Mouse (Mus musculus) megakaryocyte-erythroid progenitor cell, adult 5-6 weeks (primary cell): ENCODE results near the gene Arhgap19. TPM values are rescaled to one million over a fixed set of nuclear protein-coding genes. Genes with fewer than 3 reads are reported as not detected.
"Not testable (repeated sequence)": the region's sequence is repeated elsewhere in the genome, so short reads cannot be mapped to it uniquely, and the experiment has no call there.

Experiments used
- ATAC-seq: replicated peaks from 2 replicates; pipeline ENCODE4 v1.8.0; 2016; ENCODE audit warnings: mild to moderate bottlenecking, inconsistent platforms; ENCODE audit not compliant: severe bottlenecking, poor library complexity, low FRiP score, low TSS enrichment
- total RNA-seq, 2 experiments: library from RNA; stranded (forward) in 1 of 2; stranded (reverse) in 1 of 2; fragments of 200-1000, 215-1000 nt in 1 of 2; fragments of >200 nt in 1 of 2; fragmentation: Nextera tagmentation in 1 of 2; gene quantifications; 2 replicates each; pipeline ENCODE4 v1.2.3; 2014 to 2017

Gene Arhgap19
- total RNA-seq (2014; fragmentation: Nextera tagmentation) (41.0 and 44.7 TPM in 2 replicates), total RNA-seq (2017) (34.1 and 40.5 TPM in 2 replicates)

DNA sequence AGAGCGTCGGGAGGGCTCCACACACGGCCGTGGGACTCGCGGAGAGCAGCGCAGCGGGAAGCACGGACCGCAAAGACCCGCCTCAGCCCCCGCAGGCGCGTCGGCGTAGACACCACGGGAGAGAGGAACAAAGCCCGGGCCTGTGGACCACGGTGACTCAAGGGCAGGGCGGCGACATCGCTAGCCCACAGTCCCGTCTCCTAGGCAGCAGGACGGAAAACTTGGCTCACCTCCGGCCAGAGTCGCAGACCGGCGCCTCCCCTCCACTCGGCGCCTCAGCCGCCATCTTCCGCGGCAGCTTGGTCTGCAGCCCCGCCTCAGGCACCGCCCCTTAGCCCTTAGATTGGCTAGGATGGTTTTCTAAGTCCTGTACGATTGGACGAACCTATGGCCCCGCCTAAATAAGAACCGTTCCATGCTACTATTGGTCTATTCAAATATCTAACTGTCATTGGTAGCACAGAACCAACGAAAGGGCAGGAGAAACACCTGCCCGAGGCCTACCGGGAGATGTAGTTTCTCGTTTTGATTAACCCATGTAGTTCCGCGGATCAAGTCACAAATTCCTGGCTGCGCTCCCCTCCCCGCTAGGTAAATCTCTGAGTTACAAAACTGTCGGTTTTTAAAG, at the start of gene Arhgap19:
Gene Arhgap19 (minus strand): TSS at position 306 of the 628 bp plus-strand sequence.
- ATAC-seq, result peak; percentile 99

- ATAC-seq, result no peak
Observed at GRCm38 (mm10) chr19:41850719-41851543, 49.1 kb upstream of the Arhgap19 start.

GRCm38 (mm10) chr19:41850021-41850718, 48.3 kb upstream of the Arhgap19 start:
- ATAC-seq, result no peak

DNA sequence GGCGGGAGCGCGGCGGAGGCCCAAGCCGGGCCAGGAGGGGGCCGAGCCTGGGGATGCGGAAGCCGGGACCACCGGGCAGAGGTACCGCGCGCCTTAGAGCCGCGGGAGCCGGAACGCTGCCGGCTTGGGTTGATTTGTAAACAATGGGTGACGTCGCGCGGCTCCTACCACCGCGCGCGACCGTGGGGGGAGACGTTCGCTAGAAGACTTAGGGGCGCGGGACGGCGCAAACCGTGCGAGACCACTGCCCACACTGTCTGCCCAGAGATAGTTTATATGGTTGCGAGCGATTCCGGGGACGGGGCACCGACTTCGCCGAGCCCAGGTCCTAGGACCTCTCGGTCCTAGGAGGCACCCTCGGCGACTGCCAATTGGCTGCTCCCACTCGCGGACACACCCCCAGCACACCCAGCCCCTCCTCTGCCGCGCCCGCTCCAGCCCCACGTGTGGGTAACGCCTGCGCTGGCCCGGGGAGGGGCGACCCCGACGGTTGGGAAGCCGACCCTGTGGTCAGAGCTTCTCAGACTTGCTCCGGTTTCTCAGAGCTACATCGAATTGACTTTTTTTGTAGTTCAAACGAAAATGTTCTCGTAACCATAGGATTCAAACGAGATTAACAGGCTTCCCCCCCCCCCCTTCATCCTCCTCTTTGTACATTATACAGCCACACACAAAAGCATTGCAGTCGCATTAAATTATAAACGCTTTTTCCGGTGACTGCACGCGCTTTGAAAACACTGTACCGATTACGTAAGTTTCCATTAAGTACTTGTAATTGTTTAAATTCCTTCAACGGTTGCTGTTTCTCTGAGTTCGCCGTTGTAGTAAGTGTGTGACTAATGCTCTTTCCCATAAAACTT, 46.4 kb upstream of the Arhgap19 start, which contains the start of gene Frat2:
Gene Frat2 (minus strand): TSS at position 141 of the 860 bp plus-strand sequence.
- ATAC-seq, result peak; percentile 91

DNA sequence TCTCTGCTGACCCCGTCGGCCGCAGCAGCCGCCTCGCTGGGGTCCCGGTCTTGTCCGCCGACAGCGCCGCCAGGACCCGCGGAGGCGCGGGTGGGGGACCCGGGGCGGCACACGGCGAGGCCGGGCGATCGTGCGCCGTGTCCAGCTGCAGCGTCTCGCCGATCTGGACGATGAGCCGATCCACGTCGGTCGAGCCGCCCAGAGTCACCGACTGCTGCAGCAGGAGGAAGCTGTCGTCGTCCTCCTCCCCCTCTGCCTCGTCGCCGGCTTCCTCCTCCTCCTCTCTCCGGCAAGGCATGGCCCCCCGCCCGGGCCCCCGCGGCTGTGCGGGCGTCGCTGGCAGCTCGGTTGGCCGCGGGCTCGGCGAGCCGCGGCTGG, 45.8 kb upstream of the Arhgap19 start:
- not testable (repeated sequence) for ATAC-seq

GRCm38 (mm10) chr19:41847091-41847581, 45.3 kb upstream of the Arhgap19 start:
- ATAC-seq, result no peak

DNA sequence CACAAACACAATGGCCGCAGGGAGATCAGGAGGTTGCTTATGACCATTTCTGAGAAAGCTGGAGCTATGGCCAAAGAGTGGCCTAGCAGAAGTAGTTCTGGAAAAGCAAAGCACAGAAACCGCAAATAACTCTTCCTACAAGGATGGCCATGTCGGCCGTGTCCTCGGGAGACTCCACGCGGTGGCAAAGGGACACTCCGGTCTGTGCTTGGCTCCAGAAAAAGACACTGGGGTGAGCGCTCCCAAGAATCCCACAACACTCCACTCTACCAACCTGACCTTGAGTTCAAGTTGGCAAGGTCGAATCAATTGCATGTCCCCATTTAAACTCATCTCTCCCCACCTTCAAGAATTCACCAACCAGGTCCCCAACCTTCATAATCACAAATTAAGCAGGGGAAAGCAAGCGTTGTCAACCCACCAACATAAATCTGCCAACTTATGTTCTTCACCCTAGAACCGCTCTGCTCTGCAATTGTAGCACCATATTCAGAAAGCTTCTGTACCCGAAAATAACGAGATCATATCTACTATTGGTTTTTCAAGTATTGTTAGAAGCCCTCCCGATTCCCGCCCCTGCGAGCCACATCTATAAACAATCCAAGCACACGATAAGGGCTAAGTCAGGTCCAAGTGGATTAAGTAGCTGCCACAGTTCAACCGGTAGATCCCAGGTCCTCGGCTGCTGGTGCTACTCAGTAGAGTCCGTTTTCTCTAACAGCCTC, 44.7 kb upstream of the Arhgap19 start:
- ATAC-seq, result no peak; the same call in 1 of the 2 replicates

DNA sequence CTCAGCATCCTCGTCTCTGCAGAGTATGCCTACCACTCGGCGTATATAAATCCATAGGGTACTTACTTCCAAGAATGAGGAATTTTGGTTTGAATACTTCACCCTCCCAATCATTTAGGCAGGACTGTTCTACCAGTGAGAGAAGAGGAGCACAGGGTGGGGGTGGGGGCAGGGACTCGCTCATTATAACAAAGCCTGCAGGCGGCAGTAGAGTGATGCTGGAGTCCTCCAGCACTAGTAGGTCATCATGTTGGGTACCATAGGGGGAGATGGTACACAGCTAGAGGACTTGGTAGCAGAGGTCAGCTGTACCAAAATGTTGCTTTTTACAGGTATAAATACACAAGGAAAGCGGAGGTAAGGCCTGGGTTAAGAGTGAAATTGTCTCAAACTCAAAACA, 42.5 kb upstream of the Arhgap19 start:
- ATAC-seq, result no peak

DNA sequence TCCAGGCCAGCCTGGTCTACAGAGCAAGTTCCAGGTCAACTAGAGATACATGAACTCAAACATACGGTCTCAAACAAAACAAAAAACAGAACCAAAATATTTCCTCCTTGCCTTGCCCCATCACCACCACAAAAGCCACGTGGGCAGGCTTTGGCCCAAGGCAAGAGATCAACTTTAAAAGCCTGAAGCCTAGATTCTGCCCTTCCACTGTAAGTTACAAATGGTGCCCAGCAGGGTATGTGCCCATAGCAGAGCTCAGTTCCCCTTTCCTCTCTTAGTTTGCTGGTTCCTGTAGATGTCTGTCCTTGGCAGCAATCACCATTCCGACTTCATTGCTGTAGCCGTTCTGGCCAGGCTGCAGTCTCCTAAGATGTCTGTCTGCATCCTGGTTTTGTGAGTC, 40.9 kb upstream of the Arhgap19 start:
- no peak for ATAC-seq

GRCm38 (mm10) chr19:41842196-41842595, 40.3 kb upstream of the Arhgap19 start:
- ATAC-seq, result no peak

GRCm38 (mm10) chr19:41841105-41841750, 39.4 kb upstream of the Arhgap19 start:
- no peak for ATAC-seq

DNA sequence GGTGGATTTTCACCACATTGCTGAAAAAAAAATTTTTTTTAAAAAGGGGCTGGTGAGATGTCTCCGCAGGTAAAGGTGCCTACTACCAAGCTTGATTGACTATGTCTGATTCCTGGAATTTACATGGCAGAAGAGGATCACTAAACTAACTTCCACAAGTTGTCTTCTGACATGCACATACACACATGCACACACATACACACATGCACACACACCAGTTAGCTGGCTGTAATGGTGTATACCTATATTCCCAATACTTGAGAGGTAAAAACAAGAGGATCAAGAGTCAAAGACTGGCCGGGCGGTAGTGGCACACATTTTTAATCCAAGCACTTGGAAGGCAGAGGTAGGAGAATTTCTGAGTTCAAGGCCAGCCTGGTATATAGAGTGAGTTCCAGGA, 37.8 kb upstream of the Arhgap19 start:
- ATAC-seq, result no peak

- peak; percentile 42 for ATAC-seq
Observed at GRCm38 (mm10) chr19:41838808-41839207, 37.0 kb upstream of the Arhgap19 start.

- peak; percentile 39 for ATAC-seq
Observed at GRCm38 (mm10) chr19:41837917-41838261, 36.0 kb upstream of the Arhgap19 start.

- peak; percentile 51 for ATAC-seq
Observed at GRCm38 (mm10) chr19:41837194-41837916, 35.5 kb upstream of the Arhgap19 start.

DNA sequence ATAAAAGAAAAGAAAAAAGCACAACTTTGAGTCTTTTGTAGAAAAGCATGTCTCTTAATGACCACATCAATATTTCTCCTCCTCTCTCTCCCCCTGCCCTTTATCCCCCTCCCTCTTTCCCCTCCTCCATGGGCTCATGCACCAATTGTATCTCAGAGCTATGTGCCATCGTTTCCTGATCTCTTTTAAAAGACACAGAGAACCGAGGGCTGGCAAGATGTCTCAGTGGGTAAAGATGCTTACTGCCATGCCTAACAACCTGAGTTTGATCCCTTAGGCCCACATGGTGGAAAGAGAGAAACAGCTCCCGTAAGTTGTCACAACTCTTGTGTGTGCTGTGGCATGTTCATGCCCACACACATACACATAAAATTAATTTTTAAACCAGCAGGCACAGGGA, 34.9 kb upstream of the Arhgap19 start:
- ATAC-seq, result no peak

DNA sequence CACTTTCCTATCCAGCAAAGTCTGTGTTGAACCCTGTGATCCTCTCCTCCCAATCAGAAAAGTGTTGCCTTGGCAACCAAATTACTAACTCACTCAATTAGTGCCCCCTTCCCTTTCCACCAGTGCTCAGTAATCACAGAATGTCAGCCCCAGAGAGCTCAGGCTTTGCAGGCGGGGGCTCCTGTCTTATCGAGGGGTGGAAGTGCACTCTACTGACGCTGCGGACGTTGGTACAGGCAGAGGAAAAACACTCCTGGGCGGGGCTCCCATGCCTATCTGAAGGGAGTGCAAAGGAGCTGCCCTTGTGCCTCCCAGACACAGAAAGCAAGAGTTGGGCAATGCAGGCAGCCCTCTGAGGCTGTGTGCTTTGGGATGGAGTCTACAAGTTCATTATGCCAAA, 34.0 kb upstream of the Arhgap19 start:
- ATAC-seq, result peak; percentile 79
